ENCODE assay signal across 23 mouse cellular contexts in the genomic region with DNA sequence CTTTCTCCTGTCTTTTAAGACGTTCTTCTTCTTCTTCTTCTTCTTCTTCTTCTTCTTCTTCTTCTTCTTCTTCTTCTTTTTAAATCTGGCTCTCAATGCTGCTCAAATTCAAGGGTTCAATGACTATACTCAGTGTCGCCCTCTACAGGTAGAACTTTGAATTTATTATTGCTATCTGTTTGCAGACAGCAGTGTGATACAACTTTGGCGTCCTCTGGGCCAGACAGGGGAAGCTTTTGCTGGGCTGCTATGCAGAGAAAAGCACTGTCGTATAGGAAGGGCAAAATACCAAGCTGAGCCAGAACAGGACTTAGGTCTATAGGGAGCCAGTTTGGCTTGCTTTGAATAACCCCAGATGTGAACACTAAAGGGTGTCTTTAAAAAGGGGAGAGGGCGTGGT.
DNase-seq lines count a peak whose midpoint lies in the region; ATAC-seq and TF ChIP-seq lines count a peak whose summit lies in the region.
"Had no signal": no experiment of that assay in that cellular context is flagged by ENCODE, and none has a peak within 500 bp of the region (broad histone marks: within the 10 kb centered on the region; RNA-seq: fewer than 3 reads in every experiment).

No protein-coding gene starts in this region.

- no peak overlapping the region for H3K4me3 ChIP-seq in cerebellum, adult 2 months (replicated peaks; ENCODE audit: insufficient read depth, low read depth, low read length)
- no peak overlapping the region for H3K4me3 ChIP-seq in kidney, postnatal 0 days (replicated peaks; ENCODE audit: low read depth, low read length)
- H3K4me3 ChIP-seq in kidney, embryonic 16.5 days (ENCODE audit: low read length) = no peak overlapping the region
- H3K4me3 ChIP-seq in midbrain, embryonic 14.5 days (replicated peaks; ENCODE audit: low read depth, low read length) = no peak overlapping the region
- no peak overlapping the region for H3K4me3 ChIP-seq in midbrain, embryonic 15.5 days
- no peak overlapping the region for H3K4me3 ChIP-seq in stomach, postnatal 0 days (ENCODE audit: low read depth, low read length)
- H3K4me3 ChIP-seq: heart, embryonic 15.5 days; limb, embryonic 10.5 days; megakaryocyte, embryonic 14.5 days had no signal

- H3K9ac ChIP-seq in kidney, postnatal 0 days (ENCODE audit: low read depth, low read length) = no peak overlapping the region
- no peak overlapping the region for H3K9ac ChIP-seq in kidney, embryonic 16.5 days (replicated peaks; ENCODE audit: low read length)
- no peak overlapping the region for H3K9ac ChIP-seq in midbrain, embryonic 14.5 days (replicated peaks; ENCODE audit: low read length)
- no peak overlapping the region for H3K9ac ChIP-seq in midbrain, embryonic 15.5 days
- H3K9ac ChIP-seq in stomach, postnatal 0 days (ENCODE audit: low read length) = no peak overlapping the region
- H3K9ac ChIP-seq: heart, embryonic 15.5 days; hindbrain, embryonic 14.5 days had no signal

- no peaks in the 10 kb centered on the region for H3K27me3 ChIP-seq in cerebellum, adult 2 months (ENCODE audit: control insufficient read depth, insufficient read depth, low read length)
- H3K27me3 ChIP-seq in kidney, postnatal 0 days (ENCODE audit: insufficient read depth, low read length) = no peaks in the 10 kb centered on the region
- H3K27me3 ChIP-seq in kidney, embryonic 16.5 days (ENCODE audit: insufficient read depth, low read length) = no peaks in the 10 kb centered on the region
- no peaks in the 10 kb centered on the region for H3K27me3 ChIP-seq in midbrain, embryonic 14.5 days (ENCODE audit: control insufficient read depth, insufficient read depth, low read length)
- H3K27me3 ChIP-seq in midbrain, embryonic 15.5 days (replicated peaks) = no peaks in the 10 kb centered on the region
- no peaks in the 10 kb centered on the region for H3K27me3 ChIP-seq in stomach, postnatal 0 days (ENCODE audit: control insufficient read depth, insufficient read depth, low read length)
- H3K27me3 ChIP-seq: heart, embryonic 15.5 days; megakaryocyte, embryonic 14.5 days had no signal

- H3K36me3 ChIP-seq in kidney, postnatal 0 days (ENCODE audit: insufficient read depth, low read length) = no peaks in the 10 kb centered on the region
- H3K36me3 ChIP-seq in kidney, embryonic 16.5 days (ENCODE audit: insufficient read depth, low read length) = no peaks in the 10 kb centered on the region
- no peaks in the 10 kb centered on the region for H3K36me3 ChIP-seq in midbrain, embryonic 14.5 days (ENCODE audit: control insufficient read depth, insufficient read depth, low read length)
- H3K36me3 ChIP-seq in midbrain, embryonic 15.5 days (replicated peaks) = no peaks in the 10 kb centered on the region
- no peaks in the 10 kb centered on the region for H3K36me3 ChIP-seq in stomach, postnatal 0 days (ENCODE audit: control insufficient read depth, insufficient read depth, low read length)
- H3K36me3 ChIP-seq: heart, embryonic 15.5 days; limb, embryonic 10.5 days had no signal

- TF ChIP-seq EP300 in stomach, postnatal 0 days (optimal IDR thresholded peaks at IDR 0.05) = no peak

- 87% methylated on average over 5 of the region's 5 CpGs for WGBS in cerebellum, adult 2 months
- WGBS in kidney, postnatal 0 days = 76% methylated on average over 5 of the region's 5 CpGs
- 81% methylated on average over 5 of the region's 5 CpGs for WGBS in kidney, embryonic 16.5 days
- 81% methylated on average over 5 of the region's 5 CpGs for WGBS in midbrain, embryonic 14.5 days
- WGBS in midbrain, embryonic 15.5 days = 77% methylated on average over 5 of the region's 5 CpGs
- WGBS in stomach, postnatal 0 days = 74% methylated on average over 5 of the region's 5 CpGs

- TF ChIP-seq POLR2A in cerebellum, adult 2 months (IDR thresholded peaks at IDR 0.05; ENCODE audit: borderline replicate concordance, insufficient read depth, low read length) = no peak

- no peak overlapping the region for H3K27ac ChIP-seq in cerebellum, adult 2 months (ENCODE audit: insufficient read depth, low read length)
- no peak overlapping the region for H3K27ac ChIP-seq in kidney, postnatal 0 days
- no peak overlapping the region for H3K27ac ChIP-seq in kidney, embryonic 16.5 days (ENCODE audit: low read length)
- H3K27ac ChIP-seq in midbrain, embryonic 14.5 days (replicated peaks; ENCODE audit: low read depth, low read length) = no peak overlapping the region
- no peak overlapping the region for H3K27ac ChIP-seq in midbrain, embryonic 15.5 days
- H3K27ac ChIP-seq in stomach, postnatal 0 days (replicated peaks) = no peak overlapping the region
- H3K27ac ChIP-seq: heart, embryonic 15.5 days; hindbrain, embryonic 14.5 days; limb, embryonic 10.5 days had no signal

- no peak for ATAC-seq in kidney, postnatal 0 days (replicated peaks; ENCODE audit: low FRiP score, low read depth)
- no peak for ATAC-seq in kidney, embryonic 16.5 days (ENCODE audit: low FRiP score, low TSS enrichment)
- no peak for ATAC-seq in midbrain, embryonic 14.5 days (ENCODE audit: low FRiP score, low TSS enrichment)
- no peak for ATAC-seq in midbrain, embryonic 15.5 days (replicated peaks)
- ATAC-seq in stomach, postnatal 0 days (ENCODE audit: low FRiP score, low TSS enrichment) = no peak
- ATAC-seq: forebrain, embryonic 14.5 days; midbrain, embryonic 16.5 days had no signal

- no peaks in the 10 kb centered on the region for H3K9me3 ChIP-seq in kidney, postnatal 0 days (replicated peaks; ENCODE audit: low read length)
- no peaks in the 10 kb centered on the region for H3K9me3 ChIP-seq in kidney, embryonic 16.5 days (ENCODE audit: low read length)
- no peaks in the 10 kb centered on the region for H3K9me3 ChIP-seq in midbrain, embryonic 14.5 days (ENCODE audit: control insufficient read depth, low read length)
- no peaks in the 10 kb centered on the region for H3K9me3 ChIP-seq in midbrain, embryonic 15.5 days
- H3K9me3 ChIP-seq in stomach, postnatal 0 days (ENCODE audit: control insufficient read depth, low read length) = no peaks in the 10 kb centered on the region
- H3K9me3 ChIP-seq: heart, embryonic 15.5 days; limb, embryonic 10.5 days had no signal

- peaks cover 16% of the 10 kb centered on the region for H3K4me1 ChIP-seq in cerebellum, adult 2 months (ENCODE audit: control insufficient read depth, insufficient read depth, low read length)
- no peaks in the 10 kb centered on the region for H3K4me1 ChIP-seq in kidney, postnatal 0 days (replicated peaks; ENCODE audit: insufficient read depth, low read length)
- H3K4me1 ChIP-seq in kidney, embryonic 16.5 days (ENCODE audit: insufficient read depth, low read length) = peaks cover 3% of the 10 kb centered on the region; the same call in 1 of the 2 replicates
- no peaks in the 10 kb centered on the region for H3K4me1 ChIP-seq in midbrain, embryonic 14.5 days (ENCODE audit: control insufficient read depth, insufficient read depth, low read length)
- H3K4me1 ChIP-seq in midbrain, embryonic 15.5 days = peaks cover 2% of the 10 kb centered on the region; the same call in 1 of the 2 replicates
- H3K4me1 ChIP-seq in stomach, postnatal 0 days (replicated peaks; ENCODE audit: control insufficient read depth, insufficient read depth) = no peaks in the 10 kb centered on the region
- H3K4me1 ChIP-seq: heart, embryonic 15.5 days; megakaryocyte, embryonic 14.5 days had no signal

- no peak for DNase-seq in cerebellum, adult 2 months
- no peak for DNase-seq in cerebellum, postnatal 36 days
- no peak for DNase-seq in kidney, postnatal 0 days (ENCODE audit: low spot score)
- DNase-seq in midbrain, embryonic 14.5 days = peak; percentile 19
- DNase-seq in stomach, postnatal 0 days (ENCODE audit: low spot score) = no peak
- DNase-seq in spleen, postnatal 36 days (ENCODE audit: low spot score in 2 of 2) = no peak
- DNase-seq: cerebellum, adult 18-20 months; cerebellum, postnatal 25 days; gastrocnemius, postnatal 10 days; heart, adult 18-20 months; heart, postnatal 36 days; kidney, adult 9 months; kidney, postnatal 4 days; liver; lung, postnatal 36 days had no signal

- H3K4me2 ChIP-seq in kidney, postnatal 0 days (ENCODE audit: low read length) = no peak overlapping the region
- H3K4me2 ChIP-seq in kidney, embryonic 16.5 days (replicated peaks; ENCODE audit: low read depth, low read length) = no peak overlapping the region
- H3K4me2 ChIP-seq in midbrain, embryonic 14.5 days (ENCODE audit: low read length) = no peak overlapping the region
- no peak overlapping the region for H3K4me2 ChIP-seq in midbrain, embryonic 15.5 days
- no peak overlapping the region for H3K4me2 ChIP-seq in stomach, postnatal 0 days (replicated peaks; ENCODE audit: low read depth)
- H3K4me2 ChIP-seq: heart, embryonic 15.5 days; hindbrain, embryonic 14.5 days had no signal

- peak; percentile 13; the same call in 1 of the 2 replicates for TF ChIP-seq CTCF in cerebellum, adult 2 months (IDR thresholded peaks at IDR 0.05; ENCODE audit: borderline replicate concordance, insufficient read depth, low read depth, low read length)
- TF ChIP-seq CTCF in kidney, postnatal 0 days (IDR thresholded peaks at IDR 0.05; ENCODE audit: low read depth) = 0 out of 2 replicates have a peak, but pooled peaks have one; percentile 24
- TF ChIP-seq CTCF in stomach, postnatal 0 days (IDR thresholded peaks at IDR 0.05; ENCODE audit: low read depth) = peak; percentile 29; the same call in 1 of the 2 replicates
